8 mouse cellular contexts compared by ENCODE assay signal in the genomic region with DNA sequence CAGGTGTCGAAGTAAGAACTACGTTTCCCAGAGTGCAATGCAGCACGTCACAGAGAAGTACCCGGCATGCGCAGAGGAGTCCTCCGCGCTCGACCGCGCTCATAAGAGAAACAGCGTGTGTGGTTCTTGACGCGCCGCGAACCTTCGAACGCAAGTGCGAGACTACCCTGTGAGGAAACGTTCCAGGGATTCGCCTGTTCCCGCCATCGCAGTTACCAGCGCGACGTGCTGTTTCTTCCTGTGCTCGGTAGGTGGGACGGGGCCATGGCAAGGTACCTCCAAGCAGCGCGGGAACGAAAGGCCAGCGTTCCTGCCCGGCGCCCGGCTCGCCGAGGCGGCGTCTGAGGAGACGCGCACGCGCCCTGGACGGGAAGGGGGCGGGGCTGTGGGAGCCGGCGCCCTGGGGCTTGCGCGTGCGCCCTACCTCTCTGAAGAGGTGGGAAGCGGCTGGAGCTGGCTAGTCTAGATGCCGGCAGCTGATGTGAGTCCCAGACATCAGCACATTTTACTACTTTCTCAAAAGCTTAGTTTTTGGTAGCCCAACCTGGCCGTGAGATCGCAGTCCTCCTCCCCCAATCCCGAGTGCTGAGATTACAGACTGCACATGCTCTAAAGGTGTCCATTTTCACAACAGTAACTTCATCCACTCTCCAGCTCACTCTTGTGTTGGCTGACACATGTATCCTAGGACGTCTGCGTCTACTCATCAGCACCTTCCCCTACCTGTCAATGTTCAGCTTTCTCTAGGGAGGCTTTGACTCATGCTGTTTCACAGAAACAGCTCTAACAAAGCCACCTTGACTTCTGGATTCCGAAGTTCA. TPM values are rescaled to one million over a fixed set of nuclear protein-coding genes. Genes with fewer than 3 reads are reported as not detected.
DNase-seq lines count a peak whose midpoint lies in the region; ATAC-seq lines count a peak whose summit lies in the region.

A gene (plus strand): TSS at position 79 of the 821 bp plus-strand sequence.

- peak within 1 kb of the TSS; percentile 80 for H3K27ac ChIP-seq in forebrain, embryonic 11.5 days (ENCODE audit: low read depth, low read length)
- peak within 1 kb of the TSS; percentile 93 for H3K27ac ChIP-seq in heart, embryonic 16.5 days (ENCODE audit: low read length)
- H3K27ac ChIP-seq in liver, embryonic 15.5 days (replicated peaks): peak within 1 kb of the TSS; percentile 98
- H3K27ac ChIP-seq in neural tube, embryonic 12.5 days: peak within 1 kb of the TSS; percentile 77; the same call in 1 of the 2 replicates

- H3K9me3 ChIP-seq in forebrain, embryonic 11.5 days (ENCODE audit: control insufficient read depth, low read length): no peaks in the 10 kb centered on the region
- no peaks in the 10 kb centered on the region for H3K9me3 ChIP-seq in heart, embryonic 16.5 days (replicated peaks; ENCODE audit: control insufficient read depth, low read length)
- H3K9me3 ChIP-seq in liver, embryonic 15.5 days (replicated peaks): no peaks in the 10 kb centered on the region
- no peaks in the 10 kb centered on the region for H3K9me3 ChIP-seq in neural tube, embryonic 12.5 days

- H3K4me3 ChIP-seq in forebrain, embryonic 11.5 days (ENCODE audit: low read depth, low read length): peak within 1 kb of the TSS; percentile 54
- peak within 1 kb of the TSS; percentile 69 for H3K4me3 ChIP-seq in heart, embryonic 16.5 days (ENCODE audit: low read length)
- peak within 1 kb of the TSS; percentile 80 for H3K4me3 ChIP-seq in liver, embryonic 15.5 days (replicated peaks)
- peak within 1 kb of the TSS; percentile 59 for H3K4me3 ChIP-seq in neural tube, embryonic 12.5 days

- H3K27me3 ChIP-seq in forebrain, embryonic 11.5 days (ENCODE audit: control insufficient read depth, insufficient read depth, low read length): no peaks in the 10 kb centered on the region
- no peaks in the 10 kb centered on the region for H3K27me3 ChIP-seq in heart, embryonic 16.5 days (ENCODE audit: control insufficient read depth, insufficient read depth, low read length)
- H3K27me3 ChIP-seq in liver, embryonic 15.5 days: no peaks in the 10 kb centered on the region
- H3K27me3 ChIP-seq in neural tube, embryonic 12.5 days (replicated peaks): no peaks in the 10 kb centered on the region

- peak; percentile 84 to 88 for DNase-seq in CD8-positive naive resting alpha-beta T cell, adult 2 months (ENCODE audit: low read depth in 2 of 2, low spot score in 2 of 2)
- peak; percentile 78 for DNase-seq in c-Kit-positive CD71-negative TER-119-negative erythroid progenitor cells, embryonic 14.5 days (ENCODE audit: low read depth)
- DNase-seq in forebrain, embryonic 11.5 days (ENCODE audit: low spot score): peak; percentile 95
- DNase-seq in kidney, postnatal 36 days: peak; percentile 93 to 98
- peak; percentile 92 for DNase-seq in telencephalon, adult 2 months (ENCODE audit: low read depth, low spot score)

- no peaks in the 10 kb centered on the region for H3K36me3 ChIP-seq in forebrain, embryonic 11.5 days (ENCODE audit: control insufficient read depth, insufficient read depth, low read length)
- no peaks in the 10 kb centered on the region for H3K36me3 ChIP-seq in heart, embryonic 16.5 days (ENCODE audit: control insufficient read depth, insufficient read depth)
- no peaks in the 10 kb centered on the region for H3K36me3 ChIP-seq in liver, embryonic 15.5 days (replicated peaks)
- H3K36me3 ChIP-seq in neural tube, embryonic 12.5 days: no peaks in the 10 kb centered on the region

- H3K9ac ChIP-seq in forebrain, embryonic 11.5 days (ENCODE audit: low read length): peak within 1 kb of the TSS; percentile 79
- H3K9ac ChIP-seq in heart, embryonic 16.5 days (ENCODE audit: low read length): peak within 1 kb of the TSS; percentile 86
- H3K9ac ChIP-seq in liver, embryonic 15.5 days: peak within 1 kb of the TSS; percentile 78
- H3K9ac ChIP-seq in neural tube, embryonic 12.5 days: peak within 1 kb of the TSS; percentile 61

- peak; percentile 96 for ATAC-seq in forebrain, embryonic 11.5 days (replicated peaks; ENCODE audit: low FRiP score)
- peak; percentile 96 for ATAC-seq in heart, embryonic 16.5 days (replicated peaks; ENCODE audit: extremely low read depth, insufficient read depth, low FRiP score)
- peak; percentile 97 for ATAC-seq in liver, embryonic 15.5 days (ENCODE audit: insufficient read depth)
- peak; percentile 96 for ATAC-seq in neural tube, embryonic 12.5 days (ENCODE audit: low FRiP score, low read depth)

- WGBS in forebrain, embryonic 11.5 days: 1% methylated on average over 57 of the region's 57 CpGs
- under 1% methylated on average over 56 of the region's 57 CpGs for WGBS in heart, embryonic 16.5 days
- 1% methylated on average over 57 of the region's 57 CpGs for WGBS in liver, embryonic 15.5 days (ENCODE audit: insufficient replicate concordance)
- WGBS in neural tube, embryonic 12.5 days: 1% methylated on average over 57 of the region's 57 CpGs

- H3K4me2 ChIP-seq in forebrain, embryonic 11.5 days (ENCODE audit: low read depth, low read length, severe bottlenecking): peak within 1 kb of the TSS; percentile 62
- peak within 1 kb of the TSS; percentile 76 for H3K4me2 ChIP-seq in heart, embryonic 16.5 days (ENCODE audit: low read depth, low read length)
- peak within 1 kb of the TSS; percentile 89 for H3K4me2 ChIP-seq in liver, embryonic 15.5 days
- H3K4me2 ChIP-seq in neural tube, embryonic 12.5 days (replicated peaks): peak within 1 kb of the TSS; percentile 78

- peaks cover 3% of the 10 kb centered on the region; the same call in 1 of the 2 replicates for H3K4me1 ChIP-seq in forebrain, embryonic 11.5 days (replicated peaks; ENCODE audit: control insufficient read depth, insufficient read depth, low read length)
- peaks cover 5% of the 10 kb centered on the region; the same call in 1 of the 2 replicates for H3K4me1 ChIP-seq in heart, embryonic 16.5 days (ENCODE audit: control insufficient read depth, insufficient read depth, low read length)
- H3K4me1 ChIP-seq in liver, embryonic 15.5 days (replicated peaks): peaks cover 58% of the 10 kb centered on the region
- H3K4me1 ChIP-seq in neural tube, embryonic 12.5 days: 0 out of 2 replicates have a peak, but pooled peaks cover 2% of the 10 kb centered on the region

RNA-seq across cellular contexts. Expression of the gene that starts here (rescaled TPM):
- 53.6 and 72.3 TPM in 2 replicates for polyA plus RNA-seq in forebrain, embryonic 11.5 days (2014; fragmentation: Nextera tagmentation; extraction: Ambion mirVana)
- 36.1 and 39.1 TPM in 2 replicates for polyA plus RNA-seq in heart, embryonic 16.5 days (2015; fragmentation: Nextera tagmentation; extraction: Ambion mirVana)
- polyA plus RNA-seq in liver, embryonic 15.5 days (2015; fragmentation: Nextera tagmentation; extraction: Ambion mirVana): 29.1 and 31.0 TPM in 2 replicates
- polyA plus RNA-seq in neural tube, embryonic 12.5 days (2016; fragmentation: Nextera tagmentation; extraction: Ambion mirVana): 40.0 and 53.2 TPM in 2 replicates

Comparison
In these comparisons a context has a peak if more than half of its experiments do, and no peak if none do; other contexts are left out.
1. Peak in every context shown above with its lines: DNase-seq, ATAC-seq, H3K4me3 ChIP-seq and H3K27ac ChIP-seq.